Mouse (Mus musculus) adrenal gland, adult 8-10 months (tissue): Measurements from ENCODE around the gene Ercc1. TPM values are rescaled to one million over a fixed set of nuclear protein-coding genes. Genes with fewer than 3 reads are reported as not detected.
A peak's percentile ranks its signal among the peaks of the same experiment; 100 is the strongest.

ENCODE experiments used
- DNase-seq: peaks from one replicate; pipeline ENCODE4 v3.0.0; 2022
- total RNA-seq, 4 experiments: library from RNA; stranded (reverse); gene quantifications; 2 replicates each; pipeline ENCODE4 v1.2.4; 2022

Ercc1 gene
- total RNA-seq, 4 experiments from 2014 or later = 32.4 to 56.3 (median 41.6) TPM

DNA sequence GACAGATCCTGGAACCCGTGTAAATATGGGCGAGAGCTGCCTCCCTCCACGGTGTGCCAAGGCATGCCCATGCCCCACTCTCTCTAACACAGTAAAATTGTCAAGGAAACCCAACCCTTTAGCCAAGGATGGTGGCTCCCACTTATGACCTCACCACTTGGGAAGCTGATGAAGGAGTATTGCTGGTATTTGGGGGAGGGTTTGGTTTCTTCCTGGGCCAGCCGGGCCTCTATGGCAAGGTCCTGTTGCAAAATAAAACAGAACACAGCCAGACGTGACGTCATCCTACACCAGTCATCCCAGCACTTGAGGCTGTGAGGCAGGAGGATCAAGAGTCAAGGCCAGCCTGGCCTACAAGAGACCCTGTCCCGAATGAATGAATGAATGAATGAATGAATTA lies 6.0 kb upstream of the Ercc1 start:
- DNase-seq = no peak

DNA sequence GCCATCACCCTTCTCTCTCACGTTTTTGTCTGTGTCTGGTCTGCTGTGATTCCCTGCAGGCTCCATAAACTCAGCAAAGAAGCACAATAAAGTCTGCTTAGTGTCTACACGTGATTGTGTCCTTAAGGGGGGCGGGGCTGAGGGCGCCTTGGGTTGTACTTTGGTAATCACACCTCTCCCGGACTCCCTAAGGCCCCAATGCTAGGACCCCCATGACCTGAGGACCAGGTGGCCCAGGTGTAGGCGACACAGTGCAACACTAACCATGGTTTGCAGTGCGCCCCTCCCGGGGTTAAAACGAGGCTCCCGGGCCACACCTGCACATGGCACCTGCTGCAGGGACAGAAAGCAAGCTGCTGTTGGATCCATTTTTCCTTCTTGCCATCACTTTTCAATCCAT lies 3.3 kb upstream of the Ercc1 start:
- DNase-seq = no peak

DNA sequence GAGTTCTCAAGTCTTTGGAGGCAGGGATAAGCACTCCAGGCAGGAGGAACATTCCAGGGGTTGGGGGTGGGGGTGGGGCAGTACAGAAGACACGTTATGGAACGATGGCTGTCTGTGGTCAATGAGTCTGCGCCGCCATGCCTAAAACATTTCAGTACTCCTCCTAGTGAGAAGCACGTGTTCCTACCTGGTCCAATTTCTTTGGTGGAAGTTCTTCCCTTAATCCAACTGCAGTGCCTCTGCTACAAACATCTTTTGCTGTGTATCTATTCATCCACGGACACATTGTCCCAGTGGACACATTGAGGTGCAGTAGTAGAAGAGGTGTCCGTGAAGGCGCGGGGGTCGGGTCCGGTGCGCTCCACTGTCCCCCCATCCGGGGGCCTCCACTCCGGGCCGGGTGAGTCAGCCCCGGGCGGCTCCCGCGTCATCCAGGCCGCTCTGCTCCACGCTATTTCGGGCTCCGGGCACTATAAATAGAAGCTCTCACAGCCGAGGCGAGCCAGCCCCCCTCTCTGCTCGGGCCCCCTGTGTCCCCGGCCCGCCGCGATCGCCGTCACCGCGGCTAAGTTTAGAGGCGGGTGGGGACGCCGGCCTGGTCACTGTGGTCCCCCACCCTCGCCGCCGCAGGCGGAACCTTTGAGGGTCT lies 2.7 kb upstream of the Ercc1 start:
- no peak for DNase-seq

DNA sequence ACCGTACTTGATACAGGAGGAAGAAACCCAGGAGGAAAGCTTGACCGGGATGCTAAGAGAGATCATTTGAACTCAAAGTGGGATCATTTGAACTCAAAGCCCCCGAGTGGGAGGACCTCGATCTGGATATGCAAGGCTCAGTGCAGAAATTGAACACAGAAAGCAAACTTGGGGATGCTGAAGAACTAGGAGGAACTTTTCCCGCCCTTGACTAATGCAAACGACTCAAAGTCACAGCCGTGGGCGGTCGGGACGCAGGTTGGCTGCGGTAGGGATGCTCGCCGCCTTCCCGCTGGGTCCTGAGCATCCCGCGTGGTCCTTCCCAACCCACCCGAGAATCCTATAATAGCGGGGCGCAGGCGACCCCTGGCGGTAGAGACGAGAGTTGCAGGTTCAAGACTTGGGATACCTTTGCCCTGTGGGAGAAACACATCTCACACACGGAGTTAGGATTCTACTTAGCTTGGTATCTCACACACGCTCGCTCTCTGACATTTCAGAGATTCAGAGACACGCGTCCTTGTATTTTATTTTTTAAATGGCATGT lies 2.0 kb upstream of the Ercc1 start:
- DNase-seq = peak; percentile 72

DNA sequence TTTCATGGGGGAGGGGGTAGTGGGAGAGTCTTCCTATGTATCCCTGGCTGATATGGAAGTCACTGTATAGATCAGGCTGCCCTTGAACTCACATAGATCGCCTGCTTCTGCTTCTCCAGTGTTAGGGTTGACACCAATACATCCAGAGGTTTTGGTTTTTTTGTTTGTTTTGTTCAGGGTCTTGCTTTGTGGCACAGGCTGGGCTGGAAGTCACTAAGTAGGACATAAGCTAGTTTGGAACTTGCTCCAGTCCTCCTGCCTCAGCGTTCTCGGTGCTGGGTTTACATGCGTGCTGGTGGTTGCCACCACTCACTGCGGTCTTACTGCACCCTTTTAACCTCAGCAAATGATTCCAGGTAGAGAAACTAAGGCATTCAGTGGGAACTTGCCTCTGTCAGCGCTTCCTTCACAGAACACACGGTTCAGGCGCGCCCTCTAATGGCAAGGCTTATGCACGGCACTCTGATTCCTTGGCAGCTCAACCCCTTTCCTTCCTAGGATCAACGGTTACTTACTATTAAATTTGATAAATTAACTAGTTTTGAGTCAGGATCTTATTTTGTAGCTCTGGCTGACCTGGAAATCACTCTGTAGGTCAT lies 1.3 kb upstream of the Ercc1 start:
- DNase-seq = no peak

DNA sequence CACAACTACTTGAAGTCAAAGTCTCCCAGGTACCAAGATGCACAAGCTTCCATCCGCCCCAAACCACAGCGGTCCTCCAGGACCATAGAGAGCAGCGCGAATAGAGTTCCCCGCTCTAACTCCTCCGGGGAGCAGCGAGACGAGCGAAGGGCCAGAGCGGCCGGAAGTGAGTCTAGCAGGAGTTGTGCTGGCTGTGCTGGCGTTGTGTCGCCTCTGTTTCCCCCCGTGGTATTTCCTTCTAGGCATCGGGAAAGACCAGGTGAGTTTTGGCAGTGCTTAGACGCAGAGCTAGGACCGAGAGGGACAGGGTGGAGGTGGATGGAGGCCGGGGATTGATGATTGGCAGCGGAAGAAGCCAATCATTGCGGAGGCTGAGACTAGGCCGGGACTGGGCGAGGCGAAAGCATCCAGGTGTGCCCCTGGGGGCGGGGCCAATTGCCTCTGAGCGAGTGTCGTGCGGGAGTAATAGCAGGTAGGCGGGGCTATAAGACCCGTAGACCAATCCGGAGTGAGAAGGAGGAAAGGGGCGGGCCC lies 427 bp downstream of the Ercc1 start:
- peak; percentile 94 for DNase-seq

DNA sequence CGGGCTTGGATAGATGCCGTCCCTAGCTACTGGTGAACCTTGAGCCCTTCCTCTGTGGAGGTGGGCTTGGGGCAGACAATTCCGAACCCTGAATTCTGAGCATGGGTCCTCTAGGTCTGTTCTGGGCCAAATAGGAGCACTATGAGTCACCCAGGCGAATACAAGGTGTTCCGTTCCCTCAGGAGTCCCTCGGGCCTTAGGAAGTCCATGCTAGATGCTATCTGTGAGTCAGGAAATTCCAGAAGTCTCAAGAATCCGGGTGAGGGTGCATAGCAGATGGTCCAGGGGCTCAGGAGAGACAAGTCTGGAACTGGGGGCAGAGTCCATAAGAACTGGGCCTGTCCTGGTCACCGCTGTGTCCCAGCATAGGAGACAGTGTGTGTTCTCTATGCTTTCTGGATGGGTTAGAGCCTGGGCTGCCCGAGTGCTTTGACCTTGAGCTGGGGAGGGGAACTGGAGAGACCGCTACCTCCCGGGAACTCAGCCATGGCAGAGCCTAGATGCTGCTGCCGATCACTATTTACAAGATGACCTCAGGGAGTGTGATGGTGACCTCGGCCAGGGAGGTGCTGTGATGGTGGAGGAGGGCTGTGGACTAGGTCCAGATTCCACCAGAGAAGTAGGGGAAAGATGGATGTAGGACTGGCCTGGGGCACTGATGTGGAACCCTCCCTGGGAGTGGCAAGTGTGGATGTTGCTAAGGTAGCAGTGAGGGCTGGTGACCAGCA lies 4.8 kb downstream of the Ercc1 start:
- DNase-seq = no peak

DNA sequence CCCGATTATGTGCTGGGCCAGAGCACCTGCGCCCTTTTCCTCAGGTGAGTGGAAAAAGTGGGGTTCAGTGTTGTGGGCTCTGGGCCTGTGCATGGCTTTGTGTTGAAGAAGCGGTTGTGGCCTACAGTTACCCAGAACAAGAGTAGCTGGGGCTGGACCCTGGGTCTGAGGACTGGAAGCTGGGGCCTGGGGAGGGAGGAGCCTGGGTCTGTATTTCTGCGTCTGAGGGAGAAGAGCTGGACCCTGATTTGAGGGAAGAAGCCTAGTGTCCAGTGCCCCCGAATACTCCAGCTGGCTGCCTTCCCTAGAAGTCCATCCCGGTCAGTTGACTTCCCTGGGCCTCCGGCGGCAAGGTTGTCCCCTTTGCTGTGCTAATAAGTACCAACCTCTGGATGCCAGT lies 5.6 kb downstream of the Ercc1 start:
- DNase-seq = no peak

DNA sequence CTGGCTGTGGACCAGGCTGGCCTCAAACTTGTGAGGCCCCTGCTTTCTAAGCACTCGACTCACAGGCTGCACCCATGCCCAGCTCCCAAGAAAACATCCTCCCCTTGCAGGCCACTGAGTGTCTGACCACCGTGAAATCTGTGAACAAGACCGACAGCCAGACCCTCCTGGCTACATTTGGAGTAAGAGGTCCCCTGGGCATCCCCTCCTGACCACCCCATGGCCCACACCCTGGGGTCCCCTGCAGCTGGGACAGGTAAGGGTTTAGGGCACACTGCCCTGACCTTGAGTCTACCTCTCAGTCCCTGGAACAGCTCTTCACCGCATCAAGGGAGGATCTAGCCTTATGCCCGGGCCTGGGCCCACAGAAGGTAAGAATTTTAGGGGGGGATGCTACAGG lies 10.4 kb downstream of the Ercc1 start:
- no peak for DNase-seq

DNA sequence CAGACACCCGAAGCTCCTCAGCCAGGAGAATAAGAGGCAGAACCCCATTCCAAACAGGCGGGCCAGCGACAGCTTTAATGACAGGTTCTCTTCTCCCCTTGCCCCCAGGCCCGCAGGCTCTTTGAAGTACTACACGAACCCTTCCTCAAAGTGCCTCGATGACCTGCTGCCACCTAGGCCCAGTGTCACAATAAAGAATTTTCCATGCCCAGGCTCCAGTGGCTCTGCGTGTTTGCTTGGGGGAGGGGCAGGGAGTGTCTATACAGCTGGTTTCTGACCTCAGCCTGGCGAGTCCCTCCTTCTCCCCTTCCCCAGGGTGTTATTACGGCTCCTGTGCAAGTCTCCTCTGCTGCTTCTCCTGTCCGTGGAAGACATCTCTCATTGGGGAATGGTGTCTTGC lies 11.7 kb downstream of the Ercc1 start:
- no peak for DNase-seq

DNA sequence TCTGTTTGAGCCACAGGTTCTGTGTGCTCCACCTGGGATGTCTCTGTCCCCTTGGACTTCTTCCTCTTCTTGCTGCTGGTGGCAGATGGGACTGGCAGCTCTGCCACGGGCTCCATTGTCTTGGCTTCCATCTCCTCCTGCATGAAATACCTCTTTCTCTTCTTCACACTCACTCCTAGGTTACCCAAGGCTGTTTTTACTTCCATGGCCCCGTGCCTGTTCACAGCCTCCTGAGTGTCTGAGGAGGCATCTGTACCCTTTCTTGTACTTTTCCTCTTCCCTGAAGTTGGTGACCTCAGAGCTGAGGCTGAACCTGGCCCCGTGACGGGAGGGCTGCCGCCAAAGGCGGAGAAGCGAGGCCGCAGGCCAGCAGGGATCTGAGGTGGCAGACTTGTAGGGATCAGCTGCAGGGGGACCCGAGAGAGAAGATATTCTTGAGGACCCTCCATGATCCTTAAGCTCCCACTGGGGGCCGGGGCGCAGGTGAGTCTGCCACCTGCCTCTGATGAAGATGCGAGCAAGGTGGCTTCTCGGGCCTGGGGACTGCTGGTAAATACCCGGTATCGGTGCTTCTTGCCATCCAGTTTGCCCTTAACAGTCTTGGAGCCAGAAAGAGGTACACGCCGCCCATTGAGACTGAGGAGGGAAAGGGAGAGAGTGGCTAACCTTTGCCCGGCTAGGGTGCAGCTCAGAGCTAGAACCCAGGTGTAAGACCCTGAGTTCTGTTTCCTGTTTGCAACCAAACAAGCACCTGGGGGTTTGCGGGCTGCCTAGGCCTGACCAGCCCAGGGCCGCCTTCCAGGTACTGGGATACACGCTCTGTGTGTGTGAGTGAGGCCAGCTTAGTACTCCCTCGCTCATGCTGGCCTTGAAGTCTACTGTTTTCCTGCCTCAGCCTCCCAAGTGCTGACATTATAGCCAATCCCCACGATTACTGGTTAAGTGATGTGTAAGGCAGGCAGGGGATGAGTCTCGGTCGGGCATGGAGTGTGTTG lies 13.1 kb downstream of the Ercc1 start:
- DNase-seq = no peak

DNA sequence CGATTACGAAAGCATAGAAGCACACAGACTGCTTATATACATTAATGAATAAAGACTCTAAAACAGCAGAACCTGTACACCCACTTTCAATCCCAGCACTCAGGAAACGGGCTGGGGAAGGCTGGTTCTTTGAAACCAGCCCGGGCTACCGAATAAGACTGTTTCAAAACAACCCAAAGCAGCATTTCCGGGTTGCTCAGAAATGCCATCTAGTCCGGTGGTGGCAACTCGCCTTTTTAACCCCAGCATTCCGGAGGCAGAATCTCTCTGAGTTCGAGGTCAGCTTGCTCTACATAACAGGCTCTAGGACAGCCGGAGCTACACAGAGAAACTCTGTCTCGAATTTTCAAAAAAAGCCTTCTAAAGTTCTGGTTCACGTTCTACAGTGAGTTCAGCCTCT lies 14.1 kb downstream of the Ercc1 start:
- DNase-seq = no peak

DNA sequence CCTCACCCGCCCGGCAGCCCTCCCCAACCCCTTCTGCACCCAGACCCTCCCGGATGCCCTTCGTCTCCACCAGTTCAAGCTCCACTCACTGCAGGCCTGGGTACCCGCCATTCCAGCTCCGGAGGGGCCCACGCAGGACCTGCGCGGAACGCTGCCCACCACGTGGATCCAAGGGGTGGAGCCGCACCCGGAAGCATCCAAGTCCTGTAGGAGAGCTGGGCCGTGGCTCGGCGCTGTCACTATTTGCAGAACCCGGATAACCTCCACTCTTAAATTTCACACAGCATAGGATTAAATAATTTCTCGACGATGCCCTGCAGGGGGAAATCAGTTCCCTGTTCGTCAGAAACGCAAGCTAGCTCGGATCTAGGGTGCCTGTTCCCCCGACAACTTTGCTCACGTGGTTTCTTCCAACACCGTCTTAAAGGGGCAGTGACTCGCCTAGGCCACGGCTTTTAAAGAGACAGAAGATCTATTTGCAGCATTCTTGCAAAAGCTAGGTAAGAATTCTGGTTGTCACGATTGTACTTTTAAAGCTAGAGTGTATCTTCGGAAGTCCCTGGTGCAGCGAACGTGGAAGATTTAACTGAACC lies 14.8 kb downstream of the Ercc1 start, which contains the start of the genes Cd3eap and Ppp1r13l:
Gene Cd3eap (minus strand): TSS at position 185 of the 593 bp plus-strand sequence.
Gene Ppp1r13l (plus strand): TSS at position 451 of the 593 bp plus-strand sequence.
- DNase-seq = peak; percentile 83

DNA sequence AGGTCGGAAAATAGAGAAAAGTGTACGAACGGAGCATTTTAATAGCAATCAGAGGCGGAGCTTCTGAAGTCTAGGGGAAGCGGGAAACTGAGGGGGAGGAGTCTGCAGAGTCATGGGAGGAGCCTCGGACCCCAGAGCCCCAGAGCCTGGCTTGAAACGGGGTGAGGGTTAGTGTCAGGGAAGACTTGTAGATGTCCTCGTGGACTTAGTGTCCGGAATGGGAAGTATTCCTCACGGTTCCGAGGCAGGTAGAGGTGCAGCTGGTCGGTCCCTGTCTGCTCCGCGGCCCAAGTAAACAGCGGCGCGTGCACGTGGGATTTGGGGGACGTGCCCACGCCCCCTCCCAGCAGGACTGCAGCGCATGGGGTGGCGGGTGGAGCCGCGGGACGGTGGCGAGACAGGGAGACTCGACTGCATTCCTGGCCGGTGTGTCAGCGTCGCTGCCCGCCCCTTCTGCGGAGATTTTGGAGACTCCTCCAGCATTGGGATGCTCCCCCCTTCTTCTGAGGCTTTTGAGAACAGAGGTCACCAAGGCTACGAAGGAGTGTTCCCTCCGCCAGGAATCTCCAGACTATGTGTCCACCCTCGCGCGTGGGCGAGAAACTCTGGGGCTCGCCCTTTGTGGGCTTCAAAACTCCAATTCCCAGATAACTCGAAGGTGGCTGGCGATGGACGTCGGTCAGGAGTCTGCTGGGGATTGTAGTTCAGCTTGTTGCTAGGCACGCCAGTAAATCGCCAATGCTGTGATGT lies 15.5 kb downstream of the Ercc1 start:
- DNase-seq = peak; percentile 74

DNA sequence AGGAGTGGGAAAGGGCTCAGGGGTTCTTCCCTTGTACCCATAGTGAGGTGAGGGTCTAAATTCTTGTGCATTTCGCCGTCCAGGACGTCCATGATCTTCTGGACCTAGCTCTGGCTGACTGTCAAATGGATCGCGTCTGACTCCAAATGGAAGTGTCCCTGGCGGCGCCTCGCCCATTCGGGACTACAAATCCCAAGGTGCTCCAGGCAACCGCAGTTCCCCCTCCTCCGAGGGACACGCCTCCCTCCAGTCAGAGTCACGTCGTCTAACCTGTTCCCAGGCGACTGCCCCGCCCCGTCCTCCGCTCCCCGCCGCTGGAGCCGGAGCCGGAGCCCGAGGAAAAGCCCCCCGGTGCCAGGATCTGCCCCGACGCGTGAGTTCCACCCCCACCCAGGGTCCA lies 16.4 kb downstream of the Ercc1 start:
- DNase-seq = peak; percentile 95

DNA sequence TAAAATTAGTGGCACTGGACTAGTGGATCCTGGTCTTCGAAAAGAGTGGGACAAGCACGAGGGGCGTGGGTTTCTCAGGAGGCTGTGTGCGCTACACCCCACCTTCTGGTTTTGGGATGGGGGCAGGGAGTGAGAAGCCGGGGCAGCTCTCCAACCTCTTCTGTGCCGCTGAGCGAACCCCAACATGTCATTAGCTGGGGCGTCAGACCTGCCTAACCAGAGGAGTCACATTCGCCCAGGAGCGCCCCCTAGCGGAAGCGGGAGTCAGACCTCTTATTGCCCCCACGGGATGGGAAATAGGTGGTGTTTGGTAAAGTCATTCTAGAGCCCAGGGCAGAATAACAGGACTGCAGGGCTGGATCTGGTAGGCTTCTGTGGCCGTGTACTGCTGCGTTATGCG lies 17.1 kb downstream of the Ercc1 start:
- peak; percentile 72 for DNase-seq

DNA sequence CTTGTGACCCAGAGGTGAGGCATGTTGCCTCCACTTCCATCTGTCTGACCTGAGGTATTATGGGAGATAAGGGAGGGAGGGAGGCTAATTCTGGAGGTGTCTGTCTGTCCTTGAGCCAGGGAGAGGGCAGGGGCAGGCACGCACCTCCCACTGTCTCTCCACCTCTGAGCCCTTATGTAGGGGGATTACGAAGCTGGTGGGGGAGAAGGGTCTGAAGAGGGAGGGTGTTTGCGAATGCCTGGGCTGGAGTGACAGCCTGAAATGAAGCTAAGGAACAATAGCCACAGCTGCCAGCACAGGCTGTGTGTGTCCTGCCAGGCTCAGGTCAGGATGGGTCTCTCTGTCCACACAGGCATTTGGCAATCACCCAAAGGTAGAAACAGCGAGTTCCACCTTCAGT lies 17.7 kb downstream of the Ercc1 start:
- DNase-seq = no peak

DNA sequence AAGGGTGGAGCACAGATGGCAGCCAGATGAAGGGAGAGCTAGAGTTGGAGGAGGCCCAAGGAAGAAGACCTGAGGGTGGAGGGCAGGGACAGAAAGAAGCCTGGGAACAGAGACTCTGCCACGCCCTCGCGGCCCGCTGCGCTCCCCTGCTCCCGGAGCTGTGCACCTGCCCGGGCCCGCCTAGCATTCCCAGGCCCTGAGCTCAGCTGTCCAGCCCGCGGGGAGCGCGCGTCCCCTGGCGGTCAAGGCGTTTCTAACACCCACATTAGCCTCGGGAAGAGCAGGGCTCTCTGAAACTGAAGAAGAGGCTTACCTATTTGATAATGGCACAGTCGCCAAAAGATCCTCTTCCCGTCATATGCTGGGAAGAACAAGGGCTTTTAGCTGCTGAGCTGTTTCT lies 19.3 kb downstream of the Ercc1 start:
- DNase-seq = no peak

DNA sequence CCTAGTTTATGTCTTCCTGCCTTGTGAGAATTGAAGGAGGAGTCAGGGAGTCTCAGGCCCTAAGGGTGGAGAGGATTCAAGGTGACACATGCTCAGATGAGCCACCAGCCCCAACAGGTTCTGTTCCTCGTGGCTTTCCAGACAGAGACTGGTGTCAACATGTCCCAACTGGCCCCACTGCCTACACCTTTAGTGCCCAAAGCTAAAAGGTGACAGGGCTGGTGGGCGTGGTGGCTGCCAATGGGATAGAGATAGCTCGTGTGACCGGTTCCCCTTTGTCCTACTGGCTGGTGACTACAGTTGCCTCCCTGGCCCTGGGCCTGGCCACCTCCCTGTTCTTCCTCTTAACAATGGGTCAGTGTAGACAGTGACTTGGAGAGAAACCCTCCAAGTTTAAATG lies 20.8 kb downstream of the Ercc1 start:
- no peak for DNase-seq

DNA sequence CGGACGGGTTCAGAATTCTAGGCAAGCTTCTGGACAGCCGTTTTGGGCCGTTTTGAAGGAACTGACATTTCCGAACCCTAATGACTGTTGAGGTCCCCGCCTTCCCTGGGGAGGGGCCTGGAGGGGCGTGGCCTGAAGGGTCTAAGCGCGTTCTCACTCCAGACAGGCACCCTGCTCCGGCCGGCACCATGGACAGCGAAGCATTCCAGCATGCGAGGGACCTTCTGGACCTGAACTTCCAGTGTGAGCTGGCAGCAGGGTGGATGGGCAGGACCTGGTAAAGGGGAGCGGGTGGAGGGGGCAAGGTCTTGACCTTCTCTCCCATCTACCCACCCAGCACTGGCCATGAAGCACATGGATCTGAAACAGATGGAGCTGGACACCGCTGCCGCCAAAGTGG lies 23.8 kb downstream of the Ercc1 start:
- peak; percentile 49 for DNase-seq
